Mouse (Mus musculus): ENCODE measurements at regions not wholly inside any gene's neighbourhood (a gene's known extent, or its start where the extent isn't known, plus 50 kb on each side); places are given as distances from the start of the nearest gene placed in this dataset.
"Not testable (repeated sequence)": the region's sequence is repeated elsewhere in the genome, so short reads cannot be mapped to it uniquely, and the experiment has no call there.

- no peak for ATAC-seq
Measured at GRCm38 (mm10) chrX:93888480-93888879, 56.5 kb upstream of the Pdk3 start.

GRCm38 (mm10) chrX:93888966-93889365 is 57.0 kb upstream of the Pdk3 start:
- ATAC-seq, result no peak

- ATAC-seq, result peak; percentile 80
Measured at GRCm38 (mm10) chrX:93889394-93890042, 57.5 kb upstream of the Pdk3 start.

- no peak for ATAC-seq
Measured at GRCm38 (mm10) chrX:93896838-93897820, 65.1 kb upstream of the Pdk3 start.

- ATAC-seq, result no peak
Measured at GRCm38 (mm10) chrX:93903209-93903608, 65.2 kb upstream of the AU015836 start.

GRCm38 (mm10) chrX:93905531-93905930 is 62.9 kb upstream of the AU015836 start:
- peak; percentile 81 for ATAC-seq

GRCm38 (mm10) chrX:93911087-93911840 is 57.2 kb upstream of the AU015836 start:
- ATAC-seq, result peak; percentile 43

- no peak for ATAC-seq
Measured at GRCm38 (mm10) chrX:93915548-93915947, 52.9 kb upstream of the AU015836 start.

GRCm38 (mm10) chrX:93917367-93917766 is 51.1 kb upstream of the AU015836 start:
- ATAC-seq, result not testable (repeated sequence)
